Mouse (Mus musculus): ENCODE data around the gene Sema4d.

The Sema4d gene

GRCm38 (mm10) chr13:51777738-51778274 lies 15.7 kb downstream of the Sema4d start:
- DNase-seq, result no peak

- no peak for DNase-seq
Measured at GRCm38 (mm10) chr13:51777048-51777737, 16.4 kb downstream of the Sema4d start.

GRCm38 (mm10) chr13:51776160-51776737 lies 17.3 kb downstream of the Sema4d start:
- no peak for DNase-seq

- no peak for DNase-seq
Measured at GRCm38 (mm10) chr13:51771802-51772206, 21.7 kb downstream of the Sema4d start.

GRCm38 (mm10) chr13:51770647-51771427 lies 22.7 kb downstream of the Sema4d start:
- DNase-seq, result no peak

- DNase-seq, result peak; percentile 79
Measured at GRCm38 (mm10) chr13:51767991-51768761, 25.4 kb downstream of the Sema4d start.

GRCm38 (mm10) chr13:51767513-51767912 lies 26.0 kb downstream of the Sema4d start:
- peak; percentile 78 for DNase-seq

GRCm38 (mm10) chr13:51766756-51767155 lies 26.8 kb downstream of the Sema4d start:
- no peak for DNase-seq

GRCm38 (mm10) chr13:51765369-51765768 lies 28.2 kb downstream of the Sema4d start:
- peak; percentile 65 for DNase-seq

- peak; percentile 87 for DNase-seq
Measured at GRCm38 (mm10) chr13:51763019-51763698, 30.4 kb downstream of the Sema4d start.

- no peak for DNase-seq
Measured at GRCm38 (mm10) chr13:51761186-51761813, 32.2 kb downstream of the Sema4d start.

GRCm38 (mm10) chr13:51759256-51759987 lies 34.1 kb downstream of the Sema4d start:
- peak; percentile 74 for DNase-seq

GRCm38 (mm10) chr13:51758428-51758827 lies 35.1 kb downstream of the Sema4d start:
- DNase-seq, result no peak

GRCm38 (mm10) chr13:51757099-51757498 lies 36.4 kb downstream of the Sema4d start:
- DNase-seq, result peak; percentile 45

GRCm38 (mm10) chr13:51756563-51756962 lies 37.0 kb downstream of the Sema4d start:
- DNase-seq, result peak; percentile 63

GRCm38 (mm10) chr13:51756019-51756418 lies 37.5 kb downstream of the Sema4d start:
- DNase-seq, result no peak

- DNase-seq, result no peak
Measured at GRCm38 (mm10) chr13:51755584-51755983, 38.0 kb downstream of the Sema4d start.

- peak; percentile 37 for DNase-seq
Measured at GRCm38 (mm10) chr13:51754559-51755126, 38.9 kb downstream of the Sema4d start.

- DNase-seq, result peak; percentile 82
Measured at GRCm38 (mm10) chr13:51753802-51754444, 39.6 kb downstream of the Sema4d start.

- no peak for DNase-seq
Measured at GRCm38 (mm10) chr13:51753168-51753465, 40.4 kb downstream of the Sema4d start.
